Mouse (Mus musculus) neural tube, embryonic 14.5 days (tissue): ENCODE measurements around the gene Il17rd. TPM values are rescaled to one million over a fixed set of nuclear protein-coding genes. Genes with fewer than 3 reads are reported as not detected.

Experiments used
- polyA plus RNA-seq: library from polyadenylated mRNA; unstranded; fragments of >200 nt; fragmentation: Nextera tagmentation; extraction: Ambion mirVana; gene quantifications from 2 replicates; pipeline ENCODE4 v1.2.1, GENCODE M21; 2014

Il17rd gene
- polyA plus RNA-seq, 1 experiment from 2014 or later = 2.1 TPM

Other genes starting within 250 kb of the Il17rd start
- 0.23 and 0.24 TPM in 2 replicates for gene Asb14, start 144.4 kb upstream of the Il17rd start, polyA plus RNA-seq
- gene Appl1, start 67.7 kb upstream of the Il17rd start, polyA plus RNA-seq = 56.2 and 88.3 TPM in 2 replicates
- gene Hesx1, start 44.5 kb upstream of the Il17rd start, polyA plus RNA-seq = not detected in 2 replicates
- 9.9 and 13.4 TPM in 2 replicates for gene Arhgef3, start 76.0 kb downstream of the Il17rd start, polyA plus RNA-seq